Mouse (Mus musculus) gastrocnemius, adult 8-10 months (tissue): ENCODE results near the gene Irx5. TPM values are rescaled to one million over a fixed set of nuclear protein-coding genes. Genes with fewer than 3 reads are reported as not detected.

Experiments used
- DNase-seq, 2 experiments: peaks; one replicate each; pipeline ENCODE4 v3.0.0; 2022; ENCODE audit warnings: low spot score in 2 of 2
- total RNA-seq, 4 experiments: library from RNA; stranded (reverse); gene quantifications; 2 replicates each; pipeline ENCODE4 v1.2.4; 2022

Irx5 gene
- total RNA-seq, 4 experiments from 2014 or later: 0.17 to 0.49 (median 0.22) TPM; not detected in 1

DNA sequence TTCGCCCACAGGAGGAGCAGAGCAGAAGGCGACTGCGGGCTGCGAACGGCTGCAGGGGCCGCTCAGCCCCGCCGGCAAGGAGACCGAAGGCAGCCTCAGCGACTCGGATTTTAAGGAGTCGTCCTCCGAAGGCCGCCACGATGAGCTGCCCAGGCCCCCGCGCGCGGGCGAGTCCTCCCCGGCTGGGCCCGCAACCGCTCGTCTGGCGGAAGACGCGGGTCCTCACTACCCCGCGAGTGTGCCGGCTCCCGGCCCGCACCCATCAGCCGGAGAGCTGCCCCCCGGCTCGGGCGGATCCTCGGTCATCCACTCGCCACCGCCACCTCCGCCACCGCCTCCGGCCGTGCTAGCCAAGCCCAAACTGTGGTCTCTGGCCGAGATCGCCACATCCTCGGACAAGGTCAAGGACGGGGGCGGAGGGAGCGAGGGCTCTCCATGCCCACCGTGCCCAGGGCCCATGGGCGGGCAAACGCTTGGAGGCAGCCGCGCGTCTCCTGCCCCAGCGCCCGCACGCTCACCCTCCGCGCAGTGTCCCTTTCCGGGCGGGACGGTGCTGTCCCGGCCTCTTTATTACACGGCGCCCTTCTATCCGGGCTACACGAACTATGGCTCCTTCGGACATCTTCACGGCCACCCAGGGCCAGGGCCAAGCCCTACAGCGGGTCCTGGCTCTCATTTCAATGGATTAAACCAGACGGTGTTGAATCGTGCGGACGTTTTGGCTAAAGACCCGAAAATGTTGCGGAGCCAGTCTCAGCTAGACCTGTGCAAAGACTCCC lies 2.8 kb downstream of the Irx5 start:
- no peak for DNase-seq

DNA sequence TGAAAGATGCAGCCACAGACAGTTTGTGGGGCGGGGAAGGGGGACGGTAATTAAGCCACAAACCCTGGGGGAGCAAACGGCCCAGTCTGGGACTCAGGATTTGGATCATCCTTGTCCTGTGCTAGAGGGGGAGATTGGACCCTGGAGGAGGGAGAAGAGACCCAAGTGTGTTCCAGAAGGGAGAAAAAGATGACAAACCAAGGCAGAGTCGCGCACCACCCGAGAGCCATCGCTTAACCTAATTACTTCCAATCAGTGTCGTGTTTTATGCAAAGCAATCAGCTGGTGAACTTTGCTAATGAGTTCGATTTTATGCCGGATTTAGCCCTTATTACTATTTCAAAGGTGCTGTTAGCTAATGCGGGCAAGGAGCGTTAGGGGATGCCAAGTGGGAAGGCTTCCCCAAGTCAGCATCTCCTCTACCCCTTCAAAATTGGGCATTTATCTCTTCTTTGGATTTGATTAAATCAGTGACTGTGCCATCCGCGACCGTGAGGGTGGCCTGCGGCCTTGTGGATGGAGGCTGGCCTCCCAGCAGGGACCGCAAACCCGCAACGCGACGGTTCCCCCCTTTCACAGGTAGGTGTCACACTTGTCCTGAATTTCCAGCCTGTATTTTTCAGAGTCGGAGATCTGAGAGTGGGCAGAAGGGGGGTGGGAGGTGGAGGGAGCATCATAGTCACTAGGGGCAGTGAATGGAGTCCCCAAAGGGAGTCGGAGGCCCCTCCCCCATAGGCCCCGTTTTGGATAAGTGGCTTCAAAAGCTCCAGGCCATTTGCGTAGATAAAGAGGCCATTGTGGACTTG lies 4.3 kb downstream of the Irx5 start:
- DNase-seq: no peak

DNA sequence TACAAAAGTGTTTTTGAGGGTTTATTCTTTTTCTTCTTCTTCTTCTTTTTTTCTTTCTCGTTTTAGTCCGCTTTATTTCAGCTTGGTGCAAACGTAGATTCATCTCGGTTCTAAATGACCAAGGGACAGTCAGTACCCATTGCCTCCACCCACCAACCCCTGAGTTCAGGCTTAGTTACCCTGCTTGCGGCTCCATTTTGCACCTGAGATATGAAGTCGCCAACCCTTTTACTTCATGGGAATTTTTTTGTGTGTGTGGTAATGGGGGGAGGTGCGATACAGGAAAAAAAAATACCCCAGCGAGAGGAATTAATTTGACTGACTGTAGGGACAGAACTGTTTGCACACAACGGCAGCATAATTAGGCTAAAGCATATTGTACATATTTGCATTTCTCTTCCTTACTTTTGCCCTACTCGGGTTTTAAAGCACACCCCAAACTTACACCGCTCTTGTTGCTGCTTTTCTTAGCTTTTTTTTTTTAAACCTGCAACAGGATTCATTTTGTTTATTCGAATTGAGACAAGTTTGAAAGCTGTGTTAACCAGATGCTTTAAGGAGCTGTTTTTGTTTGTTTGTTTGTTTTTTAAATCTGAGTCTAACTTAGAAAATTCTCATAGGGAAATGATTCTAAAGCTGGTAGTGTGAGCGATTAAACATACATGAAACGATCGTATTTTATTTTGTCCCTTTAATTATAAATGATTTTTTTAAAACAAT lies 5.1 kb downstream of the Irx5 start:
- no peak for DNase-seq

DNA sequence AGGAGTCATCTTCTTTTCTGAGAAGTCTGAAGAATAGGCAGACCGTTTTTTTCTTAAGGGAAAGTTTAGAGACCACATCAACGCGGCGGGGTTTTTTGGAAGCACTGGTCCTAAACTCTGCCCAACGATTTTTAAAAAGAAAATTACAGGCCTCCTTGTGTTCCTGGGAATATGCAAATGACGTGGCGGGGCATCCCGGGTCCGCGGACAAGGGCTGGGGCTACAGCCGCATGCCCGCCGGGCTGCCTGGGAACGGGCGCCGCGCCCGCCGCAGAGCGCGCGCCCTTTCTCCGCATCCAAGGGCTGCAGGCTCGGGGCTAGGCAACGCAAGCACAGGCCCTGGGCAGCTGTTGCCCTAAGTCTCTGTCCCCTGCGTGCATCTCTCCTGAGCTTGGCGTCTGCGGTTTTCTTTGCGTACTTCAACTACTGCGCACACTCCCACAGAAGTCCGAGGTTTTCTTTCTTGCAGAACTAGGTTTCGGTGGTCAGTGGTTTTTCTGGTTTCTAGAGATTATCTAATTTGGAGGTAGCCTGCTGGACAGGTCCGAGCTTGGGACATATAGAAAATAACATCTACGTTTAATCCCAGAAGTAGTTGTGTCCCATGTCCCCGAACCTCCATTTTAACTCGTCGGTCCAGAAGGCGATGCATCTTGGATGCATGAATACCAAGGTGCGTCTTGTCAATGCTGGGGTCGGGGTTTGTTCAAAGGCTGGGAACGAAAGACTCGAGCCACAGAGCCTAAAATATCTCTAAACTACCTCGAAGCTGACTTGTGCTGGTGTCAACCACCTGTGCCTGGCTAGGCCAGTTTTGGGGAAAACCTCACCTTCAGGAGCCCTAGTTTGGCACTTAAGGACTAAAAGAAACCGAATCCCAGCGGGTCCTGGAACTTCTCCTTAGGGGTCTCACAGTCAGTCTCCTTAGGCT lies 6.1 kb downstream of the Irx5 start:
- DNase-seq: no peak

DNA sequence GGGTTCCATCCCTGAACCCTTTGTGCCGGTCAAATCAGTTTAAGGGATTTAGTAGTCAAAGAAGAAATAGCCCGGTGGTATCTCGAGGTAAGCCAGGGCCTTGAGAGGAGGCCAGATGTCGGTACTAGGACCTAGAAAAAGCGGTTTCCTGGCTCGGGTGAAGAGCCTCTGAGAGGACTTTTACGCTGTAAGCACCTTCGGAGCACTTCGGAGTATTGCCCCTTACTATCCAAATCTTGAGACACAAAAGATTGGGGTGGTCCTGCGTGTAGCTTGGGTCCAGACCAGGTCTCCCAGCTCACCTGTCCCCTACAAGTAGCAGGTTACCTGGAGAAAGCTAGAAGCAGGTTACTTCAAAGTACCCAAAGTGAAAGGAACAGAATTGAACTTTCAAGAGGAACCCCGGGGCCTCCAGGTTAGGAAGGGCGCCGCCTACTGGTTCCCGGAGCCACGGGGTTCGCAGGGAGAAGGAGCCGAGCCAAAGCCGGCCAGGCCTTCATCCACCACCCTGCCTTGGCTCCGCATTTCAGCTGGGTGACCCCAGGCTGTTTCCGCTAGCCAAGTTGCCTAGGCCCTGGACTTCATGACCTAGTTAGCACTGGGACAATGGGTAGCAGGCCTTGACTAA lies 6.8 kb downstream of the Irx5 start:
- DNase-seq: no peak

DNA sequence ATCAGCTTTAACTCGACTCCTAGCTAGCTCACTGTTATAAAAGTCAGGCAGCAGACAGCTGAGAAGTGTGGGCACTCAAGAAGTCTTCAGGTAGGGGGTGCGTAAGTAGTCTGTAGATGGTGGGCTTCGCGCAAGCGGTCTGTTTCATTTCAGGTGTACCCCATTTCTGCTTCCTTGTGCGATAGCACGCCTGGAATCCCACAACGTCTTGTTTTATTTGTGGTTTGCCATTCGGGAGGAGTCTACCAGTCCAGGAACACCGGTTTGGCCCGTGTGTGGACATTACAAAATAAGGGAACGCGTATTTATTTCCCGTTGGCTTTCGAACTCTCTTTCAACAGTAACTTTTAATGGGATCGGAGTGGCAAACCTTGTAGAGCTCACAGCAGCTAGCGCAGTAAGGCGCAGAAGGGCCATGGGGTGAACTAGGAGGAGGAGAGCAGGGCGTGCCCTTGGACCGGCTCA lies 7.4 kb downstream of the Irx5 start:
- DNase-seq: no peak

DNA sequence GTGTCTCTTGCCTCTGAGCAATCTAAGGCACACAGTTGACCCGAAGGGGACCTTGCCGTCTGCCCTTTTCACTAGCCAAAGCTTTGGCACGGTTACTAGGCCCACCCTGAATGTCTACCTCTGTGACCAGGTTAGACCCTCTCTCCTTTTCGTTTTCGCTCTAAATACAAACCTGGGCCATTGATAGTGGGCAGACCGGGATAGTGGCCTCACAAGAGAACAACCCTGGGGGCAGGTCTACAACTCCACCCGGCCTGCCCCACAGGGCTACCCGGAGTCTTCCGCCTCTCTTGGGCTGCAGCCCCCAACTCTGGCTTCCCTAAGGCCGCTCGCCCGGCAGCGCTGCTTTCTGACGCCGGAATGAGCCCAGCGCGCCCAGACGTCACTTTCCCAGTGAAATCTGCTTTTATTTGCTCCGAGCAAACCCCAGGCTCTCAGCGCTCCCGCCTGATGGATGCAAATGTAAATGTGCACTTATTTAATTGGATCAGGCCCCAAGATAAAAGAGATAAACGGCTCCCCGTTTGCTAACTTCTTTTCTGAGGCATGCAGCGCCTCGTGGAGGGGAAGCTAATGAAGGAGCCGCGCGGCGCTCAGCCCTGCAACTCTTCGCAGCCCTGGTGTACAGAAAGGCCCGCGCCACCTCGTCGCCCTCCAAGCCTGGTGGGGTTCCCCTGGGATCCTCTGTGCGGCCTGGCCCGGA lies 8.0 kb downstream of the Irx5 start:
- no peak for DNase-seq

DNA sequence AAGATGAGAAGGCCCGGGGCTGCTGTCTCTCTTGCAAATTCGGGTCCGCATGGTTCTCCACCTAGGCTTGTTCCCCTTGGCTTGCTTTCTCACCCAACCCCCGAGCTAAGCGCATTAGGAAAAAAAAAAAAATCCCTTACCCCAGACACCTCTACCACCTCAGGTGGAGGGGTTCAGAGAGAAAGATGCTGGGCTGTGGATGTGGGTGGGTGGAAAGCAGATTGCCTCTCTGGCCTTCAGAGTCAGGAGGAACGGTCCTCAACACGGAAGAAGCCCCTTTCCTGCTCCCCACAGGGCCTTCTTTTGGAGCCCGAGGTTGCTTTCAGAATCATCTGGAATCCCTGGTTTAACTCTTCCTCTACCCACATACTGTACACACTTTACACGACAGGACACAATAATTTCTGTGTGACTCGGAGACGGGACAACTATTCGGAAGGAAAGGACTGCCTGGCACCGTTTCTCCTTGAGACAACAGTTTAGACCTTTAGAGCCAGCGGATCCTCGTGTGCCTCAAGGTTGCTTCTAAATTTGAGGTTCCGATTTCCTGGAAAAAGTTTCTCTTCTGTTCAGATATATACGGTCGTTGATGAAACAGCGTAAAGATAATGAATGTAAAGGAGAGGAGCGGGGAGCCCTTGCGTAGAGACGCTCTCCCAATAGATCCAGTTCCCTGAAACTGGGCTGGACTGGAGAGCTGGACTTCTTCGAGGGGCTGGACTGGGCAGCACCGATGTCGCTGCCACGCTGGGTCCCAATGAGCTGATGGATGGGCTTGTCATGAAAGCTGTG lies 8.7 kb downstream of the Irx5 start:
- no peak for DNase-seq

DNA sequence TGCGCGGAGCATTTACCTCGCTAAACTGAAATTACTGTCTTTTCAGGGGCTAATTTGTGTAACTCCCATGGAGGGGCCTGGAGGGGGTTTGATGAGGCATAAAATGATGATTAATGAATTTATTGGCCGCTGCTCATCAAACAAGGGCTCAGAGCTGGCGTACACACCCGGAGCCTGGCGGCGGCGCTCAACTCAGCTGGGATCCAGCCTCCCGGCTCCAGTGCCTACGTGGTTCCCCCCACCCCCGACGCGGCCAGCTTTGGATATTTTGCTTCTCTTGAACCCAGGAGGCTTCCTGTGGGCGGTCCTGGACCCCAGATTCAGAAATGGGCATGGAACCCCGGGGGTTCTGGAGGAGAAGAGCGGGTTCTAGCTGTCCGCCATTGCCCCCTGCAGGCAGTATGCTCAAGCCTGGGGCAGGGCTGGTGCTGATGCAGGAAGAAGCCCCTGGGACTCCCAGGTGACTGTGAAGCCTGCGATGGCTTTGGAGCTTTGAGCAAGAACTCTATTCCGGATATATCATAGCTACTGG lies 9.4 kb downstream of the Irx5 start:
- DNase-seq: no peak

DNA sequence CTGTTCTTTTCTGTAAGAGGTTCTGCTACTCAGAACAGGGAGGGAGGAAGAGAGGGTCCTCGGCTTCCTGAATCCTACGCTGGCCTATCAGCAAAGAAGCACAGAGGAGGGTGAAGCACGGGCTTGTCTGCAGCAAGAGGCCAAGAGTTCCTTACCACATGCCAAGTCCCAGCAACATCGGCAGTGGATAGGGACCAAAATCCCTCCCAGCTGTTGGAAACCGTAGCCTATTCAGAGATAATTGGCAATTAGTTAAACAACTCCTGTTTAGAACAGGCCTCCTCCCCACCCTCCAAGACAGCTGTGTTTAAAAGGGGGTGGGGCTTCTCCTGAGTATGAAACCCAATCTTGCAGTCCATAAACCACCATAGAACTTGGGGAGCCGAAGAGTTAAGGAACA lies 22.1 kb downstream of the Irx5 start:
- no peak for DNase-seq

DNA sequence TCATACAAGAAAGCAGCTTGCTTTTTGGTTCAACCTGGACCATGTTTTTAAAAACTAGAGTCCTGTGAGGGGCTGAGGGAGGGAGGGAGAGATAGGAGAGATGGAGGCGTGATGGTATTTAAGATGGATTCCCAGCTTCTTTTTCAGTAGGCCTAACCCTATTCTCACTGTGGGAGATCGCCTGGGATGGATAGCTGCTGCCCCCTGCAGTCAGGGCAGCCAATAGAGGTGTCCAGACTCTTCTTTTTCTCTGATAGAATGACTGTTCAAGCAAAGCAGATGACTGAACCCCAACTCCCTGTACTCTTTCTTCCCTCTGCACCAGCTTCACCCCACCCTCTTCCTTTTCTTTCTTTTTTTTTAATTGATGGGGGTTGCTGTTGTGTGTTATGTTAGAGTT lies 23.1 kb downstream of the Irx5 start:
- DNase-seq: no peak

DNA sequence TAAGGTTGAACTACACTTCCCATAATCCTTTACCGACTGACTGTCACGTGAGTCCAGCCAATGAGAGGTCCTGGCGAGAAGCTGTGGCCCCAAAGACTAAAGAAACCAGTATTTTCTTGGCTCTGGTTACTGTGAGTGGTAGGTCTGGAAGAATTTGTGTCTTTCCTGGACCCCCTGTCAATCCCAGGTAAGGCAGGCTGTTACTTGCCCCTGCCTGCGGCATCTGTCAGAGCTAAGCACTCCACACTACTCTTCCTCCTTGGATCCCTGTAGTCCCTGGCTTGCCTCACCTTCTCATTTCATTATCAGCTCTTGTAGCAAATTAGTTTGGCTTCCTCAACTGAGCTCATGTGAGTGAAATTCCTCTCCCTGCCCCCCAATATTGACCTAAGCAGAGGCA lies 30.5 kb downstream of the Irx5 start:
- DNase-seq: no peak

DNA sequence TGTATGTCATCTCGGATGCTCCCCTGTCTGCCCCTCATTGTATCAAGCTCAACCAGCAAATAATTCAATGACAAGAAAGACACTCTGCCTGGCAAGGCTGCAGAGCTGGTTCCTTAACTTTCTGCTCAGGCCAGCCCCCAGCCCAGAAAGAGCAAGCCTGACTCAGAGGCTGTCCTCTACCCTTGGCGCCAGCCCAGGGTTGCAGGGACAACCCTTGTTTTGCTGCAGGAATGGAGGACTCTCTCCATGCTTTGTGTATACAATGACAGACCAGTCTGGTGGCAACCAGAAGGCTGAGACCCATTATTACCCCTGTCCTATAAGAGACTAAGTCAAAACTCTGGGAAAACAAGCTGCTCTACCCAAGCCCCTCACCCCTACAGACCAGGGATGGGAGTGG lies 46.8 kb downstream of the Irx5 start:
- DNase-seq: no peak

DNA sequence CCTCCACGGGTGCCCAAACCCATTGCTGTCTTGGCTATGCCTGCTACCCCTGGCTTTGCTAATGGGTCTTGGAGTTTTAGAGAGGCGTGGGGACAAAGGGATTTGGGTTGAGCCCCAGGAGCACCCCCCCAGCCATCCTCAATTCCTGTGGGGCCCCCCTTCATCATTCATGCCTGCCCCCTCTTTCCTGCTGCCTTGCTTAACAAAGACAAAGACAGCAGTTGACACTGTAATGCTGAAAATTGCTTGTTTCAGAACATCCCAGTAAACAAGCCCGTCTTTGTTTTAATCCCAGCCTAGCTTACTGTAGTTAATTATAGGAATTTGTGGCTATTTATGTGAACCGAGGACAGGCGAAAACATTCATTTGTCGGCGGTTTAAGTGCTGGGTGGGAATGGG lies 50.7 kb downstream of the Irx5 start:
- no peak for DNase-seq

DNA sequence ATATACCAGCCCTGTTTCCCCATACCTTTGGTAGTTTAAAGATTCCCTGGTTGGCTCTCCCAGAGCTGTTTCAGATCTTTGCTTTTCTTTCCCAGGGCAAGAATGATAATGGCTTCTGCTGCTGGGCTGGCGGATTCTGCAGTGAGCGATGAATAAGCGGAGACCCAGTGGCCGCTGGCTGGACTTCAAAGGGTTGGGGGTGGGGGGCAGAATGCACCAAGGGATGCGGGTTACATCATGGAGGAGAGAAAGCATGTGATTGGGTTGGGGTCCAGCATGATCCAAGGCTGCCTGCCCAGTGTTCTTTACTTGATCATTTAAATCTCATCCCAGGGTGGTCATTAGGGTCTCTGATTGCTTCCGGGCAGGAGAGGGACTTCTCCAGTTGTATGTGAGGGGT lies 56.2 kb downstream of the Irx5 start:
- no peak for DNase-seq

DNA sequence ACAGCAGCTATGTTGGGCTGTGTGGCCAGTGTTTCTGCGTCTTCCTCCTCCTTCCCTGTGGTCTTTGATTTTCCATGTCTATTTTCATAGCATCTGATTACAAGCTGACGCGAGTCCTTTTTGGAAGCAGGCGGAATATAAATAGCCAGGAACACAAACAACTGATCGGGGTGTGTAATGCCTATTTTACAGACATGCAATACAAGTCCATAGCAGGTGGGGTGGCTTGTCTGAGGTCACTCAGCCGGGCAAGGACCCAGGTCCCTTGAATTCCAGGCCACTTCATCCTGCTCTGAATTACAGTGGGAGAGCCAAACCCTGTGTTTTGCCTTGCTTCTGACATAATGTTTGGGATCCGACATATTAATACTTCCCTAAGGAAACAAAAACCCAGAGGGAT lies 63.2 kb downstream of the Irx5 start:
- no peak for DNase-seq
